Mouse (Mus musculus): Measurements from ENCODE around the gene S100a16. TPM values are rescaled to one million over a fixed set of nuclear protein-coding genes. Genes with fewer than 3 reads are reported as not detected.

Gene S100a16
- total RNA-seq, 2 experiments from 2014 or later = 90.0 to 104 TPM

GRCm38 (mm10) chr3:90515789-90516188 is 21.3 kb upstream of the S100a16 start:
- no peak for DNase-seq (ENCODE audit: low spot score in 2 of 2)

- no peak for DNase-seq (ENCODE audit: low spot score in 2 of 2)
These were observed 19.3 kb upstream of the S100a16 start for GRCm38 (mm10) chr3:90517711-90518110.

DNA sequence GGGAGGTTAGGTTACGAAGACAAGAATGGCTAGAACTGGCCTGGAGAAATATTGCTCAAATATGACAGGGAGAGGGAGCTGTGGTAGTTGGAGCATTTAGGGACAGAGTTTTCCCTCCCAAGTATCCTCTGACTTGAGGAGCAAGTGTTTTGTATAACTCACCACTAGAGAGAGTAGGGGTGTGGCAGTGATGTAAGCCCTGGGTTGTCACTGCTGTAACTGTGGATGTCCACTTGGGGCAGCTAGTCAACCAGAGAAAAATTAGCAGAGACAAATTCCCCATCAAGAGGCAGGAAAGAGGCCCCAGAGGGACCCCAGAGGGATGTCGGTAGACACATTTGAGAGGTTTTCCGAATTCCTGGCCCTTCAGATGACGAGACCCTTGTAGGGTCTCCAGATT is 11.6 kb upstream of the S100a16 start:
- DNase-seq (ENCODE audit: low spot score in 2 of 2) = peak; percentile 39 to 61

- no peak for DNase-seq (ENCODE audit: low spot score in 2 of 2)
These were observed 11.0 kb upstream of the S100a16 start for GRCm38 (mm10) chr3:90526076-90526475.

GRCm38 (mm10) chr3:90526580-90526979 is 10.5 kb upstream of the S100a16 start, which contains the start of gene S100a14:
TSS of gene S100a14 (plus strand) at chr3:90526856.
- DNase-seq (ENCODE audit: low spot score in 2 of 2) = no peak

GRCm38 (mm10) chr3:90527291-90527873 is 9.7 kb upstream of the S100a16 start:
- no peak for DNase-seq (ENCODE audit: low spot score in 2 of 2)

GRCm38 (mm10) chr3:90531713-90532112 is 5.3 kb upstream of the S100a16 start:
- no peak for DNase-seq (ENCODE audit: low spot score in 2 of 2)

DNA sequence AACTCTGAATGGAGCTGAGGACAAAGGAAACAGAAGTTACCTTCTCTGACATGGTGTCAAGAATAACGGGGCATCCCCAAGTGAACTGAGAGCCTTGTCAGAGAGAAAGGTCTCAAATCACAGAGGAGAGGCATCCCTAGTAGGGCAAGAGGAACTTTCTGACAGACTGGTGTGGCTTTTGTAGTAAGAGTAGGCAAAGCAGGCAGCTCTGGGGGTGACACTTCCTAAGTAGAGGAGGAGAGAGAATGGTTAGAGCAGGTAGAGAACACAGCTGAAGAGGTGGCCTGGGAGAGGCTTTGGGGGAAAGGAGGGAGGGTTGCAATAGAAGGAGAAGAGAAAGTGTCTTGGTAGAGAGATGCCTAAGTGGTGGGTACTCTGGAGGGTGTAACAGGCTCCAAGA is 1.6 kb upstream of the S100a16 start:
- no peak for DNase-seq (ENCODE audit: low spot score in 2 of 2)

GRCm38 (mm10) chr3:90537905-90538296 is 847 bp downstream of the S100a16 start:
- DNase-seq (ENCODE audit: low spot score in 2 of 2) = no peak

- DNase-seq (ENCODE audit: low spot score in 2 of 2) = peak in 1 of 2 experiments; percentile 41
These were observed 3.9 kb downstream of the S100a16 start for GRCm38 (mm10) chr3:90540904-90541303.

- no peak for DNase-seq (ENCODE audit: low spot score in 2 of 2)
These were observed 12.8 kb downstream of the S100a16 start for GRCm38 (mm10) chr3:90549676-90550420.

- DNase-seq (ENCODE audit: low spot score in 2 of 2) = no peak
These were observed 13.4 kb downstream of the S100a16 start for GRCm38 (mm10) chr3:90550421-90550790.

DNA sequence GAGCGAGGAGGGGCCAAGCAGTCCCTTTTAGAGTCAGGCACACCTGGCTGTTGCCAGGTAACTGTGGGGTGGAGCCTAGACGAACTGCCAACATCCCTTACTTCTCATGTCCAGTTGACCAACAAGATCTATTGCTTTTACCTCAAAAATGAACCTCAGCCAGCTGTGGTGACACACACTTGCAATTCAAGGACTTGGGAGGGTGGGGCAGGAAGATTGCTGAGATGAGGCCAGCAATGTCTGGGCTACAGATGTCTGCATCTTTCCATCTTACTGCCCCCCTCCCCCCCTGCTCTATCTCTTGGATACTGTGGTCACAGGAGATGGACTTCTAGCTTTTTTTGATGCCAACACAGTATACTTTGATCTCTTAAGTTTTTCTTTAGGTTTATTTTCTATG is 15.2 kb downstream of the S100a16 start:
- DNase-seq (ENCODE audit: low spot score in 2 of 2) = no peak

- DNase-seq (ENCODE audit: low spot score in 2 of 2) = peak; percentile 50 to 52
These were observed 18.9 kb downstream of the S100a16 start for GRCm38 (mm10) chr3:90555954-90556353.

- no peak for DNase-seq (ENCODE audit: low spot score in 2 of 2)
These were observed 23.1 kb downstream of the S100a16 start, which contains the start of gene S100a3 for GRCm38 (mm10) chr3:90560008-90560628. TSS of gene S100a3 (plus strand) at chr3:90560578.

DNA sequence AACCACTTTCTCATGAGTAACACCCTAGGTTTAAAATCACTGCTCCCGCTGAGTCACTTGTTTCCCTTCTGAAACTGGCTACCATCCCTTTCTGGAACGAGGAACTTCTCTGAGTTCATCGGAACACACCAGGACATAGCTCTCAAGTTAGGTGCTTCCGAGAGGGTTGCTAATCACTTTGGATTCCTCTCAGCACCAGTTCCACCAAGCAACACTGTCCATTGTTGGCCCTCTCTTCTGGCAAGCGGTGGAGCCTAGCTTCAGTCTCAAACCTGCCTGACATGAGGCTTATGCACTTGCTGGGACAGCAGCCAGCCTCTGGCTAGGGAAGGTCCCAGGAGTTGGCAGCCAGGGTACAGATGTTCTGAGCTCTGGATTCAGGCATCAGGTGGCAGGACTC is 37.6 kb downstream of the S100a16 start:
- DNase-seq (ENCODE audit: low spot score in 2 of 2) = peak in 1 of 2 experiments; percentile 31

DNA sequence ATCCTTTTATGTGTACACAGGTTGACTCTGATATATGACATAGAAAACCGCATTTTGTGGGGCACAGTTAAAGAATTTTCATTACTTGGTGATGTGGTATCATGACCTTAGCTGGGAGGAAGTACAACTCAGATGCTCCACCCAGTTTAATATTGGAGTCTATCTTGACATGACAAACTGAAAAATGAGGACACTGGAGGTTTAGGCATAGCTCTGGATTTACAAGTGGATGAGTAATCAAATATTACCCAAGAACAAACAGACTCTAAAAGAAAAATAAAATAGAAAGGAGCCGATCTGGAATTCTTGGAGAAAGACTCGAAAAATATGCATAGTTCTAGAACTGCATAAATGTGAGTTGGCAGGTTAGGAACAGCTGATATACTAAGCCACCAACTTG is 38.3 kb downstream of the S100a16 start:
- no peak for DNase-seq (ENCODE audit: low spot score in 2 of 2)

GRCm38 (mm10) chr3:90576351-90577001 is 39.4 kb downstream of the S100a16 start:
- no peak for DNase-seq (ENCODE audit: low spot score in 2 of 2)

- no peak for DNase-seq (ENCODE audit: low spot score in 2 of 2)
These were observed 42.4 kb downstream of the S100a16 start for GRCm38 (mm10) chr3:90579433-90579832.

GRCm38 (mm10) chr3:90581141-90581540 is 44.1 kb downstream of the S100a16 start:
- no peak for DNase-seq (ENCODE audit: low spot score in 2 of 2)

DNA sequence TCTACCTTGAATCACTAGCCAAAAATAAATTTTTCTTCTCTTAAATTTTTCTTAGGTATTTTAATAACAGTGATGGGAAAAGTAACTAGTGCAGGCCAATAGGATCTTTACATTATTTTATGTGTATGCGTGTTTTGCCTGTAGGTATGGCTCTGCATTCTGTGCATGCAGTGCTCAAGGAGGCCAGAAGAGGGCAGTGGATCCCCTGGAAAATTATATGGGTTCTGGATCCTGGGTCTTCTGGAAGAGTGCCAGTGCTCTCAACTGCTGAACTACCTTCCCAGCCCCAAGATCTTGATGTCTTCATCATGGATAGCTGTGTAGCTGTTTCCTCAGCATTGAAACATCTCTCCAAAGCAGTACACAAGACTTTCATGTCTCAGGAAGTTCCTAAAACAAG is 45.1 kb downstream of the S100a16 start:
- DNase-seq (ENCODE audit: low spot score in 2 of 2) = no peak

DNA sequence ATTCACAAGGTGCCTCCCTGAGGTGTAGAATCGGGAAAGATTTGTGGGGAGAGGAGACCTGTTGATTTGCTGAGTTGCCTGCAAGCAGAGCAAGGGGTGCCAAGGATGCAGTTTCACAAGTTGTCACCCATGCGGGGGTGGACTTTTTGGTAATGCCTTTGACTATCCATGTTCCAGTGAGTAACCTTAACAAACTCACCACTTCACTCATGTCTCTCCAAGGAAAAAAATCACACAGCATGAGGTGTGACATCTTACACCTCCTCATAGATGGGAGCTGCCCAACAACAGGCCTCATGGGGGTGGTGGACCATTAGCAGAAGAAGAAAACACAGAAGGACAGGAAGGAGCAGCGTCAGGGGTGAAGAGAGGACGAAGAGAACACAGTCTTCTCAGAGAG is 45.5 kb downstream of the S100a16 start:
- no peak for DNase-seq (ENCODE audit: low spot score in 2 of 2)

All from layer of hippocampus, postnatal 10 days (tissue).